Comparison of ENCODE assay signal across 39 mouse cellular contexts in genomic region chr3:88695545-88695944, GRCm38 (mm10). TPM values are rescaled to one million over a fixed set of nuclear protein-coding genes. Genes with fewer than 3 reads are reported as not detected.
A peak's percentile ranks its signal among the peaks of the same experiment; 100 is the strongest.
DNase-seq lines count a peak whose midpoint lies in the region; ATAC-seq and TF ChIP-seq lines count a peak whose summit lies in the region.
"Had no signal": no experiment of that assay in that cellular context is flagged by ENCODE, and none has a peak within 500 bp of the region (broad histone marks: within the 10 kb centered on the region; RNA-seq: fewer than 3 reads in every experiment).

No protein-coding gene starts in this region.

- peak; percentile 86 for DNase-seq in midbrain, embryonic 11.5 days (ENCODE audit: low spot score, missing footprints)
- no peak for DNase-seq in MEL (ENCODE audit: low read depth, low spot score)
- no peak for DNase-seq in stomach, postnatal 0 days (ENCODE audit: low spot score)
- DNase-seq in thymus, postnatal 25 days, result no peak
- DNase-seq: adrenal gland, adult 2 months; adrenal gland, postnatal 36 days; B cell, adult 2 months; cerebellum, adult 2 months; cerebellum, postnatal 14 days; gastrocnemius, postnatal 10 days; heart, postnatal 4 days; kidney, adult 18-20 months; kidney, postnatal 10 days; lung, adult 18-20 months; lung, postnatal 10 days; retina, postnatal 1 day; right cerebral cortex, postnatal 14 days; thymus, postnatal 36 days had no signal

- H3K27ac ChIP-seq in intestine, postnatal 0 days (ENCODE audit: low read depth, low read length), result no peak overlapping the region
- no peak overlapping the region for H3K27ac ChIP-seq in intestine, embryonic 16.5 days (ENCODE audit: low read length)
- H3K27ac ChIP-seq in midbrain, embryonic 11.5 days (ENCODE audit: low read depth, low read length), result no peak overlapping the region
- H3K27ac ChIP-seq in midbrain, embryonic 16.5 days (ENCODE audit: low read length), result no peak overlapping the region
- no peak overlapping the region for H3K27ac ChIP-seq in MEL (ENCODE audit: control insufficient read depth, low read depth, low read length)
- no peak overlapping the region for H3K27ac ChIP-seq in stomach, postnatal 0 days (replicated peaks)
- H3K27ac ChIP-seq: hindbrain, embryonic 13.5 days; limb, embryonic 13.5 days; midbrain, embryonic 12.5 days; neural tube, embryonic 15.5 days; stomach, embryonic 15.5 days had no signal

- H3K79me2 ChIP-seq in MEL (ENCODE audit: control insufficient read depth, insufficient read depth, low read length, poor library complexity), result peaks cover 1% of the 10 kb centered on the region; the same call in 1 of the 2 replicates

- H3K4me3 ChIP-seq in intestine, postnatal 0 days (ENCODE audit: low read depth, low read length), result no peak overlapping the region
- no peak overlapping the region for H3K4me3 ChIP-seq in intestine, embryonic 16.5 days (ENCODE audit: low read length)
- no peak overlapping the region for H3K4me3 ChIP-seq in midbrain, embryonic 11.5 days (ENCODE audit: low read depth, low read length)
- H3K4me3 ChIP-seq in midbrain, embryonic 16.5 days (ENCODE audit: low read depth, low read length), result no peak overlapping the region
- no peak overlapping the region for H3K4me3 ChIP-seq in MEL (ENCODE audit: control insufficient read depth in 1 of 2, insufficient read depth in 1 of 2, low read depth in 2 of 2, low read length in 2 of 2)
- H3K4me3 ChIP-seq in stomach, postnatal 0 days (ENCODE audit: low read depth, low read length), result no peak overlapping the region
- H3K4me3 ChIP-seq: erythroblast, embryonic 14.5 days; hindbrain, embryonic 13.5 days; limb, embryonic 13.5 days; midbrain, embryonic 12.5 days; neural tube, embryonic 15.5 days; stomach, embryonic 15.5 days had no signal

- H3K36me3 ChIP-seq in intestine, postnatal 0 days (ENCODE audit: control insufficient read depth, insufficient read depth), result peaks cover 99% of the 10 kb centered on the region
- peaks cover 30% of the 10 kb centered on the region for H3K36me3 ChIP-seq in intestine, embryonic 16.5 days (ENCODE audit: control insufficient read depth, insufficient read depth, low read length)
- peaks cover 55% of the 10 kb centered on the region for H3K36me3 ChIP-seq in midbrain, embryonic 11.5 days (ENCODE audit: control insufficient read depth, insufficient read depth, low read length)
- H3K36me3 ChIP-seq in midbrain, embryonic 16.5 days (ENCODE audit: control insufficient read depth, insufficient read depth, low read length), result peaks cover 51% of the 10 kb centered on the region
- H3K36me3 ChIP-seq in MEL (ENCODE audit: control insufficient read depth in 1 of 2, insufficient read depth in 2 of 2, low read length in 2 of 2), result peaks cover 5 to 85% of the 10 kb centered on the region in 2 experiments
- peaks cover 47% of the 10 kb centered on the region for H3K36me3 ChIP-seq in stomach, postnatal 0 days (ENCODE audit: control insufficient read depth, insufficient read depth, low read length)

- TF ChIP-seq EP300 in MEL (IDR thresholded peaks at IDR 0.05; ENCODE audit: low read depth in 1 of 2, low read length in 2 of 2), result no peak
- no peak for TF ChIP-seq EP300 in stomach, postnatal 0 days (optimal IDR thresholded peaks at IDR 0.05)

- H3K9me3 ChIP-seq in intestine, postnatal 0 days (ENCODE audit: control insufficient read depth), result no peaks in the 10 kb centered on the region
- no peaks in the 10 kb centered on the region for H3K9me3 ChIP-seq in intestine, embryonic 16.5 days (ENCODE audit: control insufficient read depth, low read length)
- no peaks in the 10 kb centered on the region for H3K9me3 ChIP-seq in midbrain, embryonic 11.5 days (ENCODE audit: control insufficient read depth, low read length)
- no peaks in the 10 kb centered on the region for H3K9me3 ChIP-seq in midbrain, embryonic 16.5 days (replicated peaks; ENCODE audit: control insufficient read depth, low read length, poor library complexity, severe bottlenecking)
- H3K9me3 ChIP-seq in MEL (replicated peaks; ENCODE audit: insufficient read depth, low read length), result no peaks in the 10 kb centered on the region
- H3K9me3 ChIP-seq in stomach, postnatal 0 days (ENCODE audit: control insufficient read depth, low read length), result no peaks in the 10 kb centered on the region
- H3K9me3 ChIP-seq: G1E; hindbrain, embryonic 13.5 days; limb, embryonic 13.5 days; midbrain, embryonic 12.5 days; neural tube, embryonic 15.5 days; stomach, embryonic 15.5 days had no signal

- H3K9ac ChIP-seq in intestine, postnatal 0 days (ENCODE audit: low read depth, low read length), result no peak overlapping the region
- no peak overlapping the region for H3K9ac ChIP-seq in intestine, embryonic 16.5 days (ENCODE audit: low read depth, low read length)
- H3K9ac ChIP-seq in midbrain, embryonic 11.5 days (ENCODE audit: low read length), result no peak overlapping the region
- no peak overlapping the region for H3K9ac ChIP-seq in midbrain, embryonic 16.5 days (ENCODE audit: low read depth, low read length)
- H3K9ac ChIP-seq in MEL (ENCODE audit: control insufficient read depth, low read depth, low read length, poor library complexity, severe bottlenecking), result no peak overlapping the region
- H3K9ac ChIP-seq in stomach, postnatal 0 days (ENCODE audit: low read length), result no peak overlapping the region
- H3K9ac ChIP-seq: hindbrain, embryonic 13.5 days; limb, embryonic 13.5 days; midbrain, embryonic 12.5 days; neural tube, embryonic 15.5 days; stomach, embryonic 15.5 days had no signal

- no peak for TF ChIP-seq POLR2A in MEL (IDR thresholded peaks at IDR 0.05; ENCODE audit: control insufficient read depth in 1 of 2, insufficient read depth in 1 of 2, low read depth in 1 of 2, low read length in 2 of 2, poor library complexity in 1 of 2)

- H3K4me2 ChIP-seq in intestine, postnatal 0 days (replicated peaks; ENCODE audit: low read depth), result no peak overlapping the region
- H3K4me2 ChIP-seq in intestine, embryonic 16.5 days (ENCODE audit: low read depth, low read length), result no peak overlapping the region
- H3K4me2 ChIP-seq in midbrain, embryonic 11.5 days, result no peak overlapping the region
- H3K4me2 ChIP-seq in midbrain, embryonic 16.5 days (ENCODE audit: low read length), result no peak overlapping the region
- no peak overlapping the region for H3K4me2 ChIP-seq in stomach, postnatal 0 days (replicated peaks; ENCODE audit: low read depth)
- H3K4me2 ChIP-seq: heart, embryonic 11.5 days; hindbrain, embryonic 13.5 days; limb, embryonic 13.5 days; liver, embryonic 11.5 days; midbrain, embryonic 12.5 days; neural tube, embryonic 15.5 days; stomach, embryonic 15.5 days had no signal

- TF ChIP-seq CTCF in intestine, postnatal 0 days (IDR thresholded peaks at IDR 0.05; ENCODE audit: low read depth), result peak; percentile 50
- peak in 1 of 3 experiments; percentile 17; a peak in 1 of 6 replicates for TF ChIP-seq CTCF in MEL (IDR thresholded peaks at IDR 0.05 in 2 of 3, conservative IDR thresholded peaks at IDR 0.05 in 1 of 3; ENCODE audit: control insufficient read depth in 1 of 3, insufficient read depth in 1 of 3, low read depth in 2 of 3, low read length in 3 of 3, poor library complexity in 1 of 3, severe bottlenecking in 1 of 3)
- peak; percentile 28; the same call in 1 of the 2 replicates for TF ChIP-seq CTCF in stomach, postnatal 0 days (IDR thresholded peaks at IDR 0.05; ENCODE audit: low read depth)

- no peak; the same call in none of the 2 replicates for TF ChIP-seq RAD21 in MEL (IDR thresholded peaks at IDR 0.05; ENCODE audit: low read depth, low read length)

- no peaks in the 10 kb centered on the region for H3K27me3 ChIP-seq in intestine, postnatal 0 days (replicated peaks; ENCODE audit: control insufficient read depth, insufficient read depth, low read length)
- no peaks in the 10 kb centered on the region for H3K27me3 ChIP-seq in intestine, embryonic 16.5 days (replicated peaks; ENCODE audit: control insufficient read depth, insufficient read depth, low read length)
- no peaks in the 10 kb centered on the region for H3K27me3 ChIP-seq in midbrain, embryonic 11.5 days (ENCODE audit: control insufficient read depth, insufficient read depth, low read length)
- H3K27me3 ChIP-seq in midbrain, embryonic 16.5 days (ENCODE audit: control insufficient read depth, insufficient read depth, low read depth, low read length), result no peaks in the 10 kb centered on the region
- H3K27me3 ChIP-seq in MEL (ENCODE audit: control insufficient read depth in 1 of 2, insufficient read depth in 2 of 2, low read length in 2 of 2), result no peaks in the 10 kb centered on the region
- no peaks in the 10 kb centered on the region for H3K27me3 ChIP-seq in stomach, postnatal 0 days (ENCODE audit: control insufficient read depth, insufficient read depth, low read length)
- H3K27me3 ChIP-seq: hindbrain, embryonic 13.5 days; limb, embryonic 13.5 days; midbrain, embryonic 12.5 days; neural tube, embryonic 15.5 days; stomach, embryonic 15.5 days had no signal

- no peaks in the 10 kb centered on the region for H3K4me1 ChIP-seq in intestine, postnatal 0 days (replicated peaks; ENCODE audit: control insufficient read depth, insufficient read depth, low read length)
- no peaks in the 10 kb centered on the region for H3K4me1 ChIP-seq in intestine, embryonic 16.5 days (ENCODE audit: control insufficient read depth, insufficient read depth, low read length)
- no peaks in the 10 kb centered on the region for H3K4me1 ChIP-seq in midbrain, embryonic 11.5 days (ENCODE audit: control insufficient read depth, insufficient read depth, low read length)
- no peaks in the 10 kb centered on the region for H3K4me1 ChIP-seq in midbrain, embryonic 16.5 days (ENCODE audit: control insufficient read depth, insufficient read depth, low read length)
- H3K4me1 ChIP-seq in MEL (ENCODE audit: control insufficient read depth in 1 of 2, insufficient read depth in 2 of 2, low read length in 2 of 2), result no peaks in the 10 kb centered on the region
- H3K4me1 ChIP-seq in stomach, postnatal 0 days (replicated peaks; ENCODE audit: control insufficient read depth, insufficient read depth), result no peaks in the 10 kb centered on the region
- H3K4me1 ChIP-seq: hindbrain, embryonic 13.5 days; limb, embryonic 13.5 days; midbrain, embryonic 12.5 days; neural tube, embryonic 15.5 days; stomach, embryonic 15.5 days had no signal

- no peak for ATAC-seq in intestine, postnatal 0 days
- ATAC-seq in intestine, embryonic 16.5 days, result no peak
- ATAC-seq in midbrain, embryonic 11.5 days (ENCODE audit: low FRiP score), result no peak
- no peak for ATAC-seq in midbrain, embryonic 16.5 days
- ATAC-seq in stomach, postnatal 0 days (ENCODE audit: low FRiP score, low TSS enrichment), result 0 out of 2 replicates have a peak, but pooled peaks have one; percentile 6

RNA-seq across cellular contexts. Expression of gene Khdc4, which starts 9.9 kb away (rescaled TPM):
- 35.7 and 38.6 TPM in 2 replicates for polyA plus RNA-seq in intestine, postnatal 0 days (2015; fragmentation: Nextera tagmentation; extraction: Ambion mirVana)
- 61.1 and 61.5 TPM in 2 replicates for polyA plus RNA-seq in intestine, embryonic 16.5 days (2015; fragmentation: Nextera tagmentation; extraction: Ambion mirVana)
- polyA plus RNA-seq in midbrain, embryonic 11.5 days (2014; fragmentation: Nextera tagmentation; extraction: Ambion mirVana), result 107 and 109 TPM in 2 replicates
- 84.4 and 94.9 TPM in 2 replicates for polyA plus RNA-seq in midbrain, embryonic 16.5 days (2015; fragmentation: Nextera tagmentation; extraction: Ambion mirVana)
- 43.4 and 47.4 TPM in 2 replicates for total RNA-seq in MEL (2012; rRNA removed)
- polyA plus RNA-seq in MEL (2012; ENCODE audit: insufficient read depth in 1 of 2, insufficient read length in 2 of 2, low read depth in 1 of 2, low replicate concordance in 2 of 2, missing spikeins in 1 of 2), result 10 to 100 TPM in 1 of 2 experiments, not detected in 1; 71.0 TPM
- 38.1 and 45.9 TPM in 2 replicates for polyA plus RNA-seq in stomach, postnatal 0 days (2015; fragmentation: Nextera tagmentation; extraction: Ambion mirVana)

RNA-seq across cellular contexts. Expression of gene Rit1, which starts 21.1 kb away (rescaled TPM):
- polyA plus RNA-seq in intestine, postnatal 0 days (2015; fragmentation: Nextera tagmentation; extraction: Ambion mirVana), result 48.8 and 50.2 TPM in 2 replicates
- polyA plus RNA-seq in intestine, embryonic 16.5 days (2015; fragmentation: Nextera tagmentation; extraction: Ambion mirVana), result 48.9 and 50.3 TPM in 2 replicates
- polyA plus RNA-seq in midbrain, embryonic 11.5 days (2014; fragmentation: Nextera tagmentation; extraction: Ambion mirVana), result 43.8 and 48.8 TPM in 2 replicates
- polyA plus RNA-seq in midbrain, embryonic 16.5 days (2015; fragmentation: Nextera tagmentation; extraction: Ambion mirVana), result 59.4 and 65.6 TPM in 2 replicates
- 28.7 and 38.6 TPM in 2 replicates for total RNA-seq in MEL (2012; rRNA removed)
- 10 to 100 TPM in 1 of 2 experiments, not detected in 1; 34.1 TPM for polyA plus RNA-seq in MEL (2012; ENCODE audit: insufficient read depth in 1 of 2, insufficient read length in 2 of 2, low read depth in 1 of 2, low replicate concordance in 2 of 2, missing spikeins in 1 of 2)
- polyA plus RNA-seq in stomach, postnatal 0 days (2015; fragmentation: Nextera tagmentation; extraction: Ambion mirVana), result 85.5 and 86.9 TPM in 2 replicates

RNA-seq across cellular contexts. Expression of gene Rxfp4, which starts 42.6 kb away (rescaled TPM):
- not detected in 2 replicates for polyA plus RNA-seq in intestine, postnatal 0 days (2015; fragmentation: Nextera tagmentation; extraction: Ambion mirVana)
- polyA plus RNA-seq in intestine, embryonic 16.5 days (2015; fragmentation: Nextera tagmentation; extraction: Ambion mirVana), result not detected in 2 replicates
- polyA plus RNA-seq in midbrain, embryonic 11.5 days (2014; fragmentation: Nextera tagmentation; extraction: Ambion mirVana), result 0.14 TPM in 1 of 2 replicates, not detected in the other
- not detected in 2 replicates for polyA plus RNA-seq in midbrain, embryonic 16.5 days (2015; fragmentation: Nextera tagmentation; extraction: Ambion mirVana)
- 0.08 TPM in 1 of 2 replicates, not detected in the other for total RNA-seq in MEL (2012; rRNA removed)
- under 1 TPM in 1 of 2 experiments, not detected in 1; 0.06 TPM for polyA plus RNA-seq in MEL (2012; ENCODE audit: insufficient read depth in 1 of 2, insufficient read length in 2 of 2, low read depth in 1 of 2, low replicate concordance in 2 of 2, missing spikeins in 1 of 2)
- polyA plus RNA-seq in stomach, postnatal 0 days (2015; fragmentation: Nextera tagmentation; extraction: Ambion mirVana), result 0.07 TPM in 1 of 2 replicates, not detected in the other
- total RNA-seq: adrenal gland, adult 2 months; adrenal gland, postnatal 36 days; G1E; gastrocnemius, postnatal 10 days; layer of hippocampus, postnatal 10 days; left cerebral cortex, adult 18-20 months; left cerebral cortex, postnatal 25 days; megakaryocyte, adult 5-6 weeks had no signal
- polyA plus RNA-seq: adrenal gland, adult 2 months; cerebellum, adult 2 months; cortical plate, adult 2 months; erythroblast, embryonic 14.5 days; forebrain, embryonic 11.5 days; G1E; gonadal fat pad, adult 2 months; heart, embryonic 11.5 days; heart, embryonic 16.5 days; hindbrain, embryonic 13.5 days; limb, embryonic 13.5 days; liver, embryonic 11.5 days; midbrain, embryonic 12.5 days; neural tube, embryonic 15.5 days; small intestine, adult 2 months; stomach, embryonic 15.5 days had no signal
